Mouse (Mus musculus): ENCODE data around the gene Anp32e.

DNA sequence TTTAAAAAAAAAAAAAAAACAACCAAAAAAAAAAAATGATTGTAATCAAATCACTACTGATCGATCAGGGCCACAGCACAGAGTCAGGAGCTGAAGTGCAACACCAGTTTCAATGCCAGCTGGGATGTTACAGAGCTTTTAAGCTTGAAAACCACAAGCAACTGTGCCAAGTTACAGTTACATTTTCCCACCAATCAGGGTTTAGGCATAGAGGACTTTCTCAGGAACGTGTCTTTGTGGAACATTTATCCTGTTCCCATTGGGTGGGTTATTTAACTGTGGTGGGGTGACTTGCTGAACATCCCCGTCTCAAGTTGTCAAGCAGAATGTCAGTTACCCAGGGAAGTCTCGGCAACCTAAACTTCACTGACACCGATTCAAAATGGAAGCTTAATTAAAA is 4.0 kb upstream of the Anp32e start:
- TF ChIP-seq CTCF (IDR thresholded peaks at IDR 0.05) (no peak), EP300 (IDR thresholded peaks at IDR 0.05) (no peak)

All from lung, postnatal 0 days (tissue).